Mouse (Mus musculus) lung, embryonic 14.5 days (tissue): ENCODE results near the gene Herc3. TPM values are rescaled to one million over a fixed set of nuclear protein-coding genes. Genes with fewer than 3 reads are reported as not detected.

Experiments
- ATAC-seq: fragments of 200-750 bp; cut with Nextera tagmentation; 2 replicates; pipeline ENCODE4 v1.8.0; 2017; ENCODE audit warnings: mild to moderate bottlenecking, moderate TSS enrichment, moderate library complexity; ENCODE audit not compliant: insufficient read depth
- DNase-seq: peaks from one replicate; pipeline ENCODE4 v3.0.0-alpha.2; 2015
- H3K27ac ChIP-seq: fragments of 300-500 bp; sonication (generic); 2 replicates; pipeline ENCODE4 v1.5.1; 2014; ENCODE audit warnings: low read depth, mild to moderate bottlenecking, moderate library complexity
- H3K27me3 ChIP-seq: fragments of 300-500 bp; sonication (generic); 2 replicates; pipeline ENCODE4 v1.6.1; 2014; ENCODE audit warnings: low read length, control low read depth; ENCODE audit not compliant: insufficient read depth
- H3K36me3 ChIP-seq: fragments of 300-500 bp; sonication (generic); 2 replicates; pipeline ENCODE4 v1.6.1; 2014; ENCODE audit warnings: control low read depth; ENCODE audit not compliant: insufficient read depth
- H3K4me1 ChIP-seq: fragments of 300-500 bp; sonication (generic); 2 replicates; pipeline ENCODE4 v1.6.1; 2014; ENCODE audit warnings: antibody characterized with exemption, control low read depth; ENCODE audit not compliant: insufficient read depth
- H3K4me2 ChIP-seq: fragments of 300-500 bp; sonication (generic); 2 replicates; pipeline ENCODE4 v1.6.1; 2014; ENCODE audit warnings: mild to moderate bottlenecking
- H3K4me3 ChIP-seq: fragments of 300-500 bp; sonication (generic); 2 replicates; pipeline ENCODE4 v1.5.1; 2014; ENCODE audit warnings: low read depth, low read length
- H3K9ac ChIP-seq: fragments of 300-500 bp; sonication (generic); 2 replicates; pipeline ENCODE4 v1.6.1; 2014
- H3K9me3 ChIP-seq: fragments of 300-500 bp; sonication (generic); 2 replicates; pipeline ENCODE4 v1.6.1; 2016; ENCODE audit warnings: low read depth, low read length, control low read depth
- CTCF ChIP-seq: IDR thresholded peaks from 2 replicates; pipeline ENCODE4 v1.5.1; 2016; ENCODE audit warnings: antibody characterized with exemption, low read depth
- WGBS: fragments of 180-500 bp; shearing (Covaris S2); extraction: QIAGEN DNeasy Blood & Tissue Kit; methylation state at CpG from one replicate; pipeline ENCODE4 v1.1.7; 2014; 5-methylcytosine and 5-hydroxymethylcytosine counted together
- polyA plus RNA-seq: library from polyadenylated mRNA; unstranded; fragments of >200 nt; fragmentation: Nextera tagmentation; extraction: Ambion mirVana; gene quantifications from 2 replicates; pipeline ENCODE4 v1.2.1, GENCODE M21; 2014

Gene Herc3
- polyA plus RNA-seq, 1 experiment from 2014 or later: 9.7 TPM

GRCm38 (mm10) chr6:58968272-58968671 lies 137.0 kb downstream of the Herc3 start:
- DNase-seq (peak; percentile 13), ATAC-seq (no peak)
- Histone ChIP-seq H3K4me3 (no peak overlapping the region), H3K27ac (no peak overlapping the region), H3K4me2 (no peak overlapping the region), H3K9ac (no peak overlapping the region), H3K36me3 (no peaks in the 10 kb centered on the region), H3K9me3 (no peaks in the 10 kb centered on the region), H3K4me1 (no peaks in the 10 kb centered on the region), H3K27me3 (no peaks in the 10 kb centered on the region)
- no peak for TF ChIP-seq CTCF
- WGBS: 63% methylated on average over 3 of the region's 3 CpGs

Other genes with a start within 250 kb of the Herc3 start
- gene Abcg2, start 246.9 kb upstream of the Herc3 start, polyA plus RNA-seq: 55.8 and 57.6 TPM in 2 replicates
- 4.7 and 5.6 TPM in 2 replicates for gene Nap1l5, start 75.6 kb downstream of the Herc3 start, polyA plus RNA-seq
- 13.7 and 18.1 TPM in 2 replicates for gene Fam13a, start 193.1 kb downstream of the Herc3 start, polyA plus RNA-seq